Mouse (Mus musculus): ENCODE data around the gene Clp1.

The Clp1 gene

GRCm38 (mm10) chr2:84711898-84712297 is 15.3 kb downstream of the Clp1 start:
- DNase-seq = no peak

GRCm38 (mm10) chr2:84707523-84707922 is 19.6 kb downstream of the Clp1 start:
- no peak for DNase-seq

GRCm38 (mm10) chr2:84705295-84705694 is 21.9 kb downstream of the Clp1 start:
- no peak for DNase-seq

- no peak for DNase-seq
These were observed 22.8 kb downstream of the Clp1 start for GRCm38 (mm10) chr2:84704329-84704728.

GRCm38 (mm10) chr2:84703497-84703896 is 23.7 kb downstream of the Clp1 start:
- DNase-seq = no peak

GRCm38 (mm10) chr2:84695007-84695695 is 32.0 kb downstream of the Clp1 start:
- no peak for DNase-seq

- no peak for DNase-seq
These were observed 37.1 kb downstream of the Clp1 start for GRCm38 (mm10) chr2:84690050-84690449.

GRCm38 (mm10) chr2:84688080-84688844 is 38.9 kb downstream of the Clp1 start:
- DNase-seq = no peak

GRCm38 (mm10) chr2:84682605-84683183 is 44.5 kb downstream of the Clp1 start:
- DNase-seq = no peak

GRCm38 (mm10) chr2:84679016-84679415 is 48.1 kb downstream of the Clp1 start, which contains the start of gene Tmx2:
Gene Tmx2 (minus strand): TSS chr2:84679140.
- DNase-seq = no peak

- peak; percentile 96 to 97 for DNase-seq
These were observed 48.9 kb downstream of the Clp1 start, which contains the start of the genes Gm28635 and Med19 for GRCm38 (mm10) chr2:84677968-84678880. Gene Gm28635 (minus strand): TSS chr2:84678041. Gene Med19 (plus strand): TSS chr2:84678402.

- DNase-seq = no peak
These were observed 49.7 kb downstream of the Clp1 start for GRCm38 (mm10) chr2:84677270-84677967.

All from lung, adult 18-20 months (tissue).